Mouse (Mus musculus) liver (tissue): ENCODE measurements around the gene Zbtb42.

ENCODE experiments used
- DNase-seq: peaks from one replicate; pipeline ENCODE4 v3.0.0-alpha.2; 2020; ENCODE audit warnings: mixed read lengths

The Zbtb42 gene

DNA sequence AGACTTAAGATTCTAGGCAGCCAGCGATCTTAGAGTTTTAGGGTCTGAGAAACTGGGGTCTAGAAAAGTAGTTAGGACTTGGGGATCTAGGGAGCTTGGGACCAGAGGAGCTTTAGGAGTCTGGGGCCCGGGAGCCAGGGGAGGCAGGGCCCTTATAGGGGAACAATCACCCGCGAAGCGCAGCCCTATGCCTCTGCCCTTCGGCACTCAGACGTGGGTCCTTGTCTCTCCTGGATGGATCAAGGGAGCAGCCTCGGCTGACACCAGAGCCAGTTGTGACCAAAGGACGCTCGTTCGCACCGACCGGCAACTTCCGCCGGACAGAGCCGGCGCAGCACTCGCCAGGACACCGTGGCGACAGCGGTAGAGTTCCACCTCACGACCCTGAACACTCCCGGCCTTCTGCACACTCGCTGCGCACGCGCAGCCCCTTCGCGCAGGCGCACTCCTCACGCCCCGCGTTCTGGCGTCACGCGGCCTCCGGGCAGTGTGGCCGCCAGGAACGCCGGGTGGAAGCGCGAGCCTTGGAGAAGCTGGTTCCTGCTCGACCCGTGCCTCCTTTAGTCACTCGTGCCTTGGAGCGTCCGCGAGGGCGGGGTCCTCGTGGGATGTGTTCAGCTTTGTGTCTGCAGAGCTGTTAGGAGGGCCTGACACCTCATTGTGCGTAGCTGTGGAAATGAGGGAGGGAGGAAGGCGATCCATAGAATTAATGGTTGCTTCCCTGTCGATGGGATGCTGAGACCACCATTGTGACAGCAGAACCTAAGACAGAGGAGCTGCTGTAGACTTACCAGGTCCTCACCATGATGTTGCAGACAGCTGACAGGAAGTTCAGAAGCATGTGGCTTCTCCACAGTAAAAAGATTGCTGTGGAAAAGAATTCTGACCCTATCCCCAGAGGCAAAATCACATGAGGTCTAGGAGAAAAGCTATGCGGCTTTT is 14.8 kb downstream of the Zbtb42 start:
- peak; percentile 91 for DNase-seq

GRCm38 (mm10) chr12:112694127-112694475 is 15.5 kb downstream of the Zbtb42 start:
- DNase-seq = no peak

DNA sequence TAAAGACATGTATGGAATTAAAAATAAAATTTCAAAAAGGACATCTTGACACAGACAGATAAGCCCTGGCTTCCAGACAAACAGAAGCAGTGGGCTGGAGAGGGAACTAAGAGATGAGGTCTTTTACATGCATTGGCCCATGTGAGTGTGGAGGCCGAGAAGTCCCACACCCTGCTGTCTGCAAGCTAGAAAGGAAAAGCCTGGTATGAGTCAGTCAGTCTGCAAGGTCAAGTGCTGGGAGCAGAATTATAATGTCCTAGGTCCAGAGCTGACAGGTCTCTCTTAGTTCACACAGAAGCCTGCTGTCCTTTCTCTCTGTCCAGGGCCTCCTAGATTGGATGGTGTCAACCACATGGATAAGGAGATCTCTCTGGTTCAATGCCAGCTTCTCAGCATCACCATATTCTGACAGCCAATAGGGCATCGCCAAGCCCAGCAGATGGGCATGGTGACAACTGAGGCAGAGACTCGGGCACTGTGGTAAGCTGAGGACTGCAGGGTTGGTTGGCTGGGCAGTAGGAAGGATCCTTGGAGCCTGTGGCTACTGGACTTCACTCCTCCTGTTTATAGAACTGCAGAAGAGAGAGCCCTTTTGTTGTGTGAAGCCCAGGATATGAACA is 18.3 kb downstream of the Zbtb42 start:
- DNase-seq = no peak

DNA sequence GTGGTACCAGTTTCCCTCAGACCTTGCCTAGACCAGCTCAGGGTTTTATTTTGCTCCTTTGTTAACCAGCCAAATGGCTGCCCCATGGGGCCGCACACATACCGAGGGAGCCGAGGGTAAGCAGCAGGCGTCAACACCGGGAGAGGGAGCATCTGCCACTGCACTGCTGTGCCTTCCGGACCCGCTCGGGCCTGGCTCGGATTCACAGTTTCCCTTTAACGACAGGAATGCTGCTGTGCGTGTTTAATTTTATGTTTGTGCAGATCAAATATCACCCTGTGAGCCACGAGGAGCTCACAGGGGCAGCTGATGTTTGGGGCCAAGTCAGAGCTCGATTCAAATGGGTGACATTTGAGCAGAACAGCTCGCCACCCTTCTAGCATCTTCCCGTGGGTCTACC is 21.9 kb downstream of the Zbtb42 start:
- no peak for DNase-seq

DNA sequence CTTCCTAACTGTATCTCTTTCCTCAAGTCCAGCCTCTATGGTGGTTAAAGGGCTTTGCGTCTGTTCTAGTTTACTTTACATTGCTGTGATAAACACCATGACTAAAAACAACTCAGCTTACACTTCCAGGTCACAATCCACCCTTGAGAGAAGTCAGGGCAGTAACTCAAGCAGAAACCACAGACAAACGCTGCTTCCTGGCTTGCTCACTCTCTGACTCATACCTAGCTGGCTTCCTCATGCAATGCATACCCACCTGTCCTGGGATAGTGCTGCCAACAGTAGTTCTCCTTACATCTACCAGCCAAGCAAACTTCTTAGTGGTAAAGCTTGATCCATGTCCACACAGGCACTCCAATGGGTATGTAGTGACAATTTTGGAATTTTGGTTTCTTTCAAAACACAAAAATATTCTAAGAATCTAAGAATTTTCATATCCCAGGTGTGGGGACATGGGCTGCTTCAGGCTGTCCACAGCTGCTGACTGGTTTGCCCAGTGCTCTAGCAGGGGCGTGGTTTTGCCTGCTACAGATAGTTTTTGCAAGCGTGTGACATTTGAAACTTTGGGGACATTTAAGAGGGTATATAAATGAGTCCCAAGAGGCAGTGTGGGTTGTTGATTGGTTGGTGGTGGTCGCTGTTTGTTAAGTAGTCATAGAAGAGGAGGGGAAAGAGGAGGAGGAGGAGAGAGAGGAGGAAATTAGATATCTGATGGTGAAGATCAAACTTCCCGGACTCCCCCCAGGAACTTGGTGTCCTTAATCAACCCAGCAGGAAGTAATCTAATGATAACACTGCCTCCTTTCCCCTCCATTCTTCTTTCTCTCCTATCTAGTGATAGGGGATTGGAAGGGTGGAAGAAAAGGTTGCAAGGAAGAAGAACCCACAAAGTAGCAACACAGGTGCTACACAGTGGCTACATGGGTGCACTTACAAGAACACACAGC is 24.0 kb downstream of the Zbtb42 start:
- DNase-seq = no peak

GRCm38 (mm10) chr12:112706704-112707572 is 28.3 kb downstream of the Zbtb42 start:
- DNase-seq = peak; percentile 81

- no peak for DNase-seq
Observed at GRCm38 (mm10) chr12:112707573-112707869, 28.9 kb downstream of the Zbtb42 start.

DNA sequence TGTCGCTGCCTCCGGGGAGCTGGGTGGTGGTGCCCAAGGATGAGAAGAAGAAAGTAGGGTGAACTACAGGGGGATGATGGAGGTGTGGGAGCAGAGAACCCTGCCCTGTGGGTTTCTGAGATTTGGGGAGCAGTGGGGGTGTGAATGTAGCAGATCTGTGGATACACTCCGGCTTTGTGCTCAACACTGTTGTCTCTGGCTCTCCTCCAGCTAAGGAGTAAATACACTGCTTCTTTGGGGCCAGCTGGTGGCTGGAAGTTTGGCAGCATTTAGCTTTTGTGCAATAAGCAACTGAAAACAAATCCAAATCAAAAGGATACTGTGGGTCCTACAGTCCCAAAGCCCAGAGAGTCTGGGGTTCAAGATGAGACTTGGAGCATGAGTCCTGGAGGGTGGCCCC is 35.4 kb downstream of the Zbtb42 start:
- no peak for DNase-seq

DNA sequence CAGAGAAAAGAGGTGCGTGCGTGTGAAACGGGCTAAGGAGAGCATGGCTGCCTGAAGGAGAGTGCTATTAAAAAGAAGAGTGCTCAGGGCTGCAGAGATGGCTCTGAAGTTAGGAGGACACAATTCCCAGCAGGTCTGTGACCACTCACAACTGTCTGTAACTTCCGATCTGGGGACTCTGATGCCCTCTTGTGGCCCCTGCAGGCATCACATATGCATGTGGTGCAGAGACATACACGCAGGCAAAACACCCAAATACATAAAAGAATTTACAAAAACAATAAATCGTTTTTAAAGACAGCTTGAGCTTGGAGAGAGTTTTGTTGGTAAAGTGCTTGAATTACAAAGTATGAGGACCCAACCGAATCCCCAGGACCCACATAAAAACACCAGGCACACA is 38.5 kb downstream of the Zbtb42 start:
- peak; percentile 55 for DNase-seq

GRCm38 (mm10) chr12:112718995-112719394 is 40.4 kb downstream of the Zbtb42 start:
- no peak for DNase-seq

DNA sequence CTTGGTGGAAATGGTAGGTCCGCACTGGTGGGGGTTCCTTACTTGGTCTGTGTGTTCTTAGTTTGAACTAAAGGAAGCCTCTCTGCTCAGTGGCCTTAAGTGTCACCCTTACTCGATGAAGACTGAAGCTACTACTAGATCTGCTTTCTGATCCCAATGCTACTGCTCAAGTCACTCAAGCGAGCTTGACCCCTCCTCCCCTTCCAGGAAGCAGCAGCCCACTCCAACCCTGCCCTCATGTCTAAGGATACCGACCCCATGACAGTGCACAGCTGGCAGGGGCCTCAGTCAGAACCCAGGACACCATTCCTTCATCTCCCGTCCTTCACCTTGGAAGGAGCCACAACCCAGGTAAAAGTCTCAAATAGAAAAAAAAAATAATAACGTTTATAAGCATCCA is 41.6 kb downstream of the Zbtb42 start, which contains the start of gene Cep170b:
Gene Cep170b (plus strand): TSS at position 240 of the 400 bp plus-strand sequence.
- no peak for DNase-seq

GRCm38 (mm10) chr12:112720890-112721423 is 42.3 kb downstream of the Zbtb42 start:
- DNase-seq = no peak

- DNase-seq = peak; percentile 75
Observed at GRCm38 (mm10) chr12:112721424-112722239, 43.0 kb downstream of the Zbtb42 start.

- DNase-seq = no peak
Observed at GRCm38 (mm10) chr12:112722240-112723027, 43.8 kb downstream of the Zbtb42 start.

DNA sequence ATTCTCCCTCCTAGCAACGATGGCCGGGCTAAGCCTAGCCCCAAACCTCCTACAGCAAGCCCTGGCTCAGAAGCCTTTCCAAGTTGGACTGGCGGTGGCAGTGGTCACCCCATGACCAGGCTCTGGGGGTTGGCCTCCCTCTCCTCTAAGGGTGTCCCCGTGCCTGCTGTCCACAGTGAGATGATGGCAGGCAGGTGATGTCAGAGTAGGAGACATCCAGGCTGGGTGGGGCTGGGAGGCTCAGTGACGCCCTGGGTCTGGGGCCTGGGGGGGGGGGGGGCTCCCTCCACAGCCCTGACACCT is 44.4 kb downstream of the Zbtb42 start:
- no peak for DNase-seq

- no peak for DNase-seq
Observed at GRCm38 (mm10) chr12:112723445-112723844, 44.8 kb downstream of the Zbtb42 start.

DNA sequence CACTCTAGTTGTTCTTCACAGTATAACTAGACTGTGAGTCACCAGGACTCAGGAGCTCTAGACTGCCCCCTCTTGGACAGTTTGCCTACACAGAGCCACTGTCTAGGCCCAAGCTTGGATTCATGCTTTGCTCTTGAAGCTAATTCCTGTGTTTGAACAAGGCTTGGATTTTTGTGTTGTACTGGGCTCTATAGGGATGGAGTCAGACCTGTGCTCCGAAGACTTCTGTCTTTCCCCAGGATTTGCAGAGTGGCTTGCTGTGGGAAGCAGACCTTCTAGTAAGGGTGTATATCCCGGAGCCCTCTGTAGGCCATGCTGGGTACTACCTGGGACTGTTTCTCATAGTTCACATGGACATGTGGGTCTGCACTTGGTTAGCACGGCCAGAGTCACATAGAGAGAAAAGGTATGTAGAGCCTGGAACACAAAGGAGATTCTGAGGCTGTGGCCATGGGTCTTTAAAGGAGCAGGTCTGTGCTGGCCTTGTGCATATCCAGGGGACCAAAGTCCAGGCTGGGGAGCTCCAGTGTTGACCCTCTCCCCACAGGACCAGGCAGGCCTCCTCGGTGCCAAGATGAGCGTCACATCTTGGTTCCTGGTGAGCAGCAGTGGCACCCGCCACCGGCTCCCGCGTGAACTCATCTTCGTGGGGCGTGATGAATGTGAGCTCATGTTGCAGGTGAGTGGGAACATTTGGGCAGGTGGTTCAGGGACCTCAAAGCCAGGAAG is 45.6 kb downstream of the Zbtb42 start:
- DNase-seq = peak; percentile 59

- DNase-seq = no peak
Observed at GRCm38 (mm10) chr12:112727801-112728200, 49.2 kb downstream of the Zbtb42 start.

- no peak for DNase-seq
Observed at GRCm38 (mm10) chr12:112730808-112731207, 52.2 kb downstream of the Zbtb42 start.
